Mouse (Mus musculus) forebrain, embryonic 15.5 days (tissue): Measurements from ENCODE around the gene Ccdc7a. TPM values are rescaled to one million over a fixed set of nuclear protein-coding genes. Genes with fewer than 3 reads are reported as not detected.

ENCODE experiments used
- ATAC-seq: fragments of 200-750 bp; cut with Nextera tagmentation; replicated peaks from 2 replicates; pipeline ENCODE4 v1.8.0; 2017; ENCODE audit warnings: mild to moderate bottlenecking, moderate TSS enrichment, moderate library complexity
- H3K27ac ChIP-seq: fragments of 300-500 bp; sonication (generic); replicated peaks from 2 replicates; pipeline ENCODE4 v1.5.1; 2015; ENCODE audit warnings: mild to moderate bottlenecking, inconsistent platforms
- H3K27me3 ChIP-seq: fragments of 300-500 bp; sonication (generic); 2 replicates; pipeline ENCODE4 v1.6.1; 2015; ENCODE audit warnings: inconsistent platforms
- H3K36me3 ChIP-seq: fragments of 300-500 bp; sonication (generic); 2 replicates; pipeline ENCODE4 v1.6.1; 2015; ENCODE audit warnings: mild to moderate bottlenecking, inconsistent platforms
- H3K4me1 ChIP-seq: fragments of 300-500 bp; sonication (generic); 2 replicates; pipeline ENCODE4 v1.6.1; 2015; ENCODE audit warnings: inconsistent platforms
- H3K4me2 ChIP-seq: fragments of 300-500 bp; sonication (generic); replicated peaks from 2 replicates; pipeline ENCODE4 v1.6.1; 2015; ENCODE audit warnings: mild to moderate bottlenecking, inconsistent platforms
- H3K4me3 ChIP-seq: fragments of 300-500 bp; sonication (generic); 2 replicates; pipeline ENCODE4 v1.5.1; 2015; ENCODE audit warnings: mild to moderate bottlenecking, inconsistent platforms
- H3K9ac ChIP-seq: fragments of 300-500 bp; sonication (generic); replicated peaks from 2 replicates; pipeline ENCODE4 v1.6.1; 2015; ENCODE audit warnings: mild to moderate bottlenecking, inconsistent platforms
- H3K9me3 ChIP-seq: fragments of 300-500 bp; sonication (generic); 2 replicates; pipeline ENCODE4 v1.6.1; 2016; ENCODE audit warnings: inconsistent platforms
- WGBS: fragments of 180-500 bp; shearing (Covaris S2); methylation state at CpG from one replicate; pipeline ENCODE4 v1.1.7; 2015; ENCODE audit warnings: mixed read lengths; 5-methylcytosine and 5-hydroxymethylcytosine counted together
- polyA plus RNA-seq: library from polyadenylated mRNA; unstranded; fragments of >200 nt; fragmentation: Nextera tagmentation; extraction: Ambion mirVana; gene quantifications from 2 replicates; pipeline ENCODE4 v1.2.1, GENCODE M21; 2015

Gene Ccdc7a
- polyA plus RNA-seq, 1 experiment from 2014 or later, result 0.06 TPM

- Histone ChIP-seq H3K9me3 (no peaks in the 10 kb centered on the region), H3K27ac (peak overlapping the region; percentile 100), H3K9ac (peak overlapping the region; percentile 96), H3K36me3 (no peaks in the 10 kb centered on the region), H3K4me1 (peaks cover 28% of the 10 kb centered on the region), H3K4me2 (peak overlapping the region; percentile 56), H3K4me3 (peak overlapping the region; percentile 79), H3K27me3 (no peaks in the 10 kb centered on the region)
- ATAC-seq, result peak; percentile 86; the same call in 1 of the 2 replicates
- 3% methylated on average over 25 of the region's 25 CpGs for WGBS
Observed at GRCm38 (mm10) chr8:128684609-128685506, 380.5 kb downstream of the Ccdc7a start.

Other genes starting within 250 kb of the Ccdc7a start
- gene Ccdc7b, start 1.6 kb upstream of the Ccdc7a start, polyA plus RNA-seq, result not detected in 2 replicates
- not detected in 2 replicates for gene Gm10999, start 66.1 kb upstream of the Ccdc7a start, polyA plus RNA-seq
- 25.8 and 27.4 TPM in 2 replicates for gene 2610044O15Rik8, start 168.9 kb upstream of the Ccdc7a start, polyA plus RNA-seq